Mouse (Mus musculus) heart, adult 2 months (tissue): Measurements from ENCODE around the gene Ppp1cc. TPM values are rescaled to one million over a fixed set of nuclear protein-coding genes. Genes with fewer than 3 reads are reported as not detected.

Experiments
- DNase-seq, 2 experiments: peaks; one replicate each; pipeline ENCODE4 v3.0.0; 2021
- H3K27ac ChIP-seq: fragments of 200-600 bp; 2 replicates; pipeline ENCODE4 v1.8.1; 2022
- H3K27me3 ChIP-seq: fragments of 200-500 bp; 2 replicates; pipeline ENCODE4 v1.6.1; 2012; ENCODE audit warnings: mild to moderate bottlenecking, low read length, inconsistent platforms, mixed read lengths; ENCODE audit not compliant: control insufficient read depth, insufficient read depth
- H3K36me3 ChIP-seq: fragments of 200-500 bp; 2 replicates; pipeline ENCODE4 v1.6.1; 2012; ENCODE audit warnings: low read length, inconsistent platforms; ENCODE audit not compliant: control insufficient read depth, insufficient read depth
- H3K4me1 ChIP-seq: fragments of 200-500 bp; 2 replicates; pipeline ENCODE4 v1.6.1; 2011; ENCODE audit warnings: low read length; ENCODE audit not compliant: control insufficient read depth, insufficient read depth
- H3K4me3 ChIP-seq: fragments of 200-600 bp; 2 replicates; pipeline ENCODE4 v1.8.1; 2022
- H3K79me2 ChIP-seq: fragments of 200-500 bp; replicated peaks from 2 replicates; pipeline ENCODE4 v1.6.1; 2012; ENCODE audit warnings: mild to moderate bottlenecking, inconsistent platforms, low read length, moderate library complexity, mixed read lengths; ENCODE audit not compliant: control insufficient read depth, insufficient read depth
- H3K9ac ChIP-seq: fragments of 200-500 bp; 2 replicates; pipeline ENCODE4 v1.6.1; 2012; ENCODE audit warnings: low read depth, mild to moderate bottlenecking, control low read depth, inconsistent platforms, low read length, mixed read lengths
- CTCF ChIP-seq: fragments of 200-600 bp; IDR thresholded peaks from 2 replicates; pipeline ENCODE4 v1.8.1; 2022; ENCODE audit warnings: antibody characterized with exemption, mild to moderate bottlenecking, moderate library complexity
- EP300 ChIP-seq: fragments of 200-500 bp; IDR thresholded peaks from 2 replicates; pipeline ENCODE4 v1.6.1; 2011; ENCODE audit warnings: low read depth, low read length, control low read depth; ENCODE audit not compliant: insufficient read depth
- POLR2A ChIP-seq: fragments of 200-500 bp; IDR thresholded peaks from 2 replicates; pipeline ENCODE4 v1.6.1; 2011; ENCODE audit warnings: mild to moderate bottlenecking, low read depth, low read length, control low read depth; ENCODE audit not compliant: insufficient read depth
- WGBS: fragments of 180-500 bp; shearing (Covaris S2); methylation state at CpG from one replicate; pipeline ENCODE4 v1.1.7; 2018; 5-methylcytosine and 5-hydroxymethylcytosine counted together
- intact Hi-C: fragments of 180-260 bp; cut with DNase I; formaldehyde crosslinking; loops from one replicate; pipeline ENCODE4 v1.15.1; 2025
- polyA plus RNA-seq: library from polyadenylated mRNA; depleted of rRNA; stranded (reverse); fragments of >200 nt; gene quantifications from 2 replicates; pipeline ENCODE4 v1.2.3, GENCODE M21; 2012
- total RNA-seq, 2 experiments: library from RNA; stranded (reverse); gene quantifications; 2 replicates each; pipeline ENCODE4 v1.2.3; 2021

Gene Ppp1cc
- total and polyA plus RNA-seq, 3 experiments = 59.7 to 127 (median 101) TPM

- peak in 1 of 2 experiments; percentile 16 for DNase-seq
- Histone ChIP-seq H3K9ac (no peak overlapping the region), H3K36me3 (peaks cover 3% of the 10 kb centered on the region; the same call in 1 of the 2 replicates), H3K4me1 (peaks cover 3% of the 10 kb centered on the region), H3K4me3 (no peak overlapping the region), H3K27ac (no peak overlapping the region), H3K79me2 (peaks cover 3% of the 10 kb centered on the region; the same call in 1 of the 2 replicates), H3K27me3 (no peaks in the 10 kb centered on the region)
- TF ChIP-seq CTCF = no peak
- no peak for TF ChIP-seq EP300
- no peak for TF ChIP-seq POLR2A
- intact Hi-C loops = loop anchor here (10.0 kb wide), 1 partner anchor 200 kb away; the partner anchor contains the start of genes Rad9b and Vps29
- WGBS = 46% methylated on average over 3 of the region's 3 CpGs
Measured at GRCm38 (mm10) chr5:122154782-122155181, 3.3 kb upstream of the Ppp1cc start.

GRCm38 (mm10) chr5:122155613-122156012 is 2.5 kb upstream of the Ppp1cc start:
- peak in 1 of 2 experiments; percentile 11 for DNase-seq
- H3K4me1 ChIP-seq = peaks cover 5% of the 10 kb centered on the region
- peaks cover 7% of the 10 kb centered on the region; the same call in 1 of the 2 replicates for H3K36me3 ChIP-seq
- peaks cover 3% of the 10 kb centered on the region for H3K79me2 ChIP-seq
- H3K27ac ChIP-seq = no peak overlapping the region
- intact Hi-C loops = loop anchor here (10.0 kb wide), 1 partner anchor 199 kb away; the partner anchor contains the start of genes Rad9b and Vps29
- TF ChIP-seq CTCF (no peak), POLR2A (no peak), EP300 (no peak)
- H3K27me3 ChIP-seq = no peaks in the 10 kb centered on the region
- H3K4me3 ChIP-seq = no peak overlapping the region
- H3K9ac ChIP-seq = no peak overlapping the region

- Histone ChIP-seq H3K36me3 (peaks cover 11% of the 10 kb centered on the region), H3K4me3 (no peak overlapping the region), H3K27me3 (no peaks in the 10 kb centered on the region), H3K27ac (no peak overlapping the region), H3K79me2 (peaks cover 3% of the 10 kb centered on the region), H3K4me1 (peaks cover 9% of the 10 kb centered on the region), H3K9ac (no peak overlapping the region)
- intact Hi-C loops = loop anchor here (10.0 kb wide), 1 partner anchor 198 kb away; the partner anchor contains the start of genes Rad9b and Vps29
- peak in 1 of 2 experiments; percentile 17 for DNase-seq
- 71% methylated on average over 2 of the region's 2 CpGs for WGBS
- TF ChIP-seq POLR2A (no peak), CTCF (no peak), EP300 (no peak)
Measured at GRCm38 (mm10) chr5:122156486-122156885, 1.6 kb upstream of the Ppp1cc start.

- H3K79me2 ChIP-seq = peaks cover 4% of the 10 kb centered on the region
- peaks cover 24% of the 10 kb centered on the region for H3K4me1 ChIP-seq
- DNase-seq = peak; percentile 45 to 65
- intact Hi-C loops = loop anchor here (2.0 to 10.0 kb wide), 2 partner anchors 14 to 196 kb away; partner anchors contain the start of genes Rad9b and Vps29
- H3K9ac ChIP-seq = peak overlapping the region; percentile 94
- H3K27me3 ChIP-seq = no peaks in the 10 kb centered on the region
- 1% methylated on average over 42 of the region's 42 CpGs for WGBS
- peaks cover 20% of the 10 kb centered on the region for H3K36me3 ChIP-seq
- H3K27ac ChIP-seq = peak overlapping the region; percentile 94
- peak overlapping the region; percentile 88 for H3K4me3 ChIP-seq
- no peak for TF ChIP-seq EP300
- TF ChIP-seq POLR2A = 0 out of 2 replicates have a peak, but pooled peaks have one; percentile 9
Measured at GRCm38 (mm10) chr5:122158557-122159515, 758 bp downstream of the Ppp1cc start.

- Histone ChIP-seq H3K36me3 (peaks cover 38% of the 10 kb centered on the region), H3K9ac (no peak overlapping the region), H3K4me3 (no peak overlapping the region), H3K79me2 (peaks cover 4% of the 10 kb centered on the region), H3K27ac (no peak overlapping the region; the same call in 1 of the 2 replicates), H3K4me1 (peaks cover 43% of the 10 kb centered on the region), H3K27me3 (no peaks in the 10 kb centered on the region)
- 10% methylated on average over 6 of the region's 6 CpGs for WGBS
- TF ChIP-seq CTCF (no peak), POLR2A (no peak), EP300 (no peak)
- DNase-seq = peak in 1 of 2 experiments; percentile 20
- intact Hi-C loops = no loop called here
Measured at GRCm38 (mm10) chr5:122163194-122163593, 5.1 kb downstream of the Ppp1cc start.
